Mouse (Mus musculus): ENCODE results near the gene Tigar.

Gene Tigar

DNA sequence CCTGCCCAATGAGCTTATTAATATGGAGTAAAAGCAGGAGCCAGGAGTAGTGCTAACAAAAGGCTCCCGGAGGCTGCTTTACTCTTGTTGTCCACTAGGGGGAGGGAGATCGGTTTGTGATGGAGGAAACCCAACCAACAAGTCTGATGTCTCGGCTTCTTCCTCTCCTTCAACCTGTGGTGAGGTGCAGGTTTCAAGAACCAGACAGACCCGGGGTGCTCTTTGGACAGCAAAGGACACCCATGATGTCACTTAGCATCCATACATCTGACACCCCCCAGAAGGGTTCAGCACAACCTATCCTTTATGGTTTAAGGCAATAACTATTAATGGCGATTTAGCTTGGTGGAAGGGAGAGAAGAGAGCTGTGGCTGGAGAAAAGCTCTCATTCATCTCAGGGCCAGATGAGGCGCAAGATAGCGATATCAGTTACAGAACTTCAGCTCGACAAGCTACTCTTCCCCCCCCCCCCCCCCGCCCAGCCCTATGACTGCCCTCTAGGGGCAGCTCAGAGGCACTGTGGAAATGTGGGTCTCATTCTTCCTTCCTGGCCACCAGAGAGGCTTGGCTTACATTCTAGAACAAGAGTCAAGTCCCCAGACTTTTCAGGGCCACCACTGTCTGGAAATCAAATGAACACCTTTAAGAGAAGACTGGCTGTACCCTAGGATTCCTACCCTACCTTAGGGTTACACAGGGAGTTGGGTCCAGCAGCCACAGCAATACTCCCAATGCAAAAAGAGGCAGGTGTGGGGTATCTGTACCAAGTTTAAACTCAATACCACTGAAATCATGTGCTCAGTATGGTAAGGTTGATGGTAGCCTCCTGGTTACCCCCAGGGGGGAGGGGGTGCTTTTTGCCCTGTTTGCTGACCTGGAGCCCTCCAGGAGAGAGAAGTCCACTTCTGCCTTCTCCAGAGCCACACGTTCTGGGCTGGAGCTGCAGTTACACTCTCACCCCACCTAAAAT, 33.1 kb upstream of the Tigar start:
- no peak for DNase-seq (ENCODE audit: low spot score)

DNA sequence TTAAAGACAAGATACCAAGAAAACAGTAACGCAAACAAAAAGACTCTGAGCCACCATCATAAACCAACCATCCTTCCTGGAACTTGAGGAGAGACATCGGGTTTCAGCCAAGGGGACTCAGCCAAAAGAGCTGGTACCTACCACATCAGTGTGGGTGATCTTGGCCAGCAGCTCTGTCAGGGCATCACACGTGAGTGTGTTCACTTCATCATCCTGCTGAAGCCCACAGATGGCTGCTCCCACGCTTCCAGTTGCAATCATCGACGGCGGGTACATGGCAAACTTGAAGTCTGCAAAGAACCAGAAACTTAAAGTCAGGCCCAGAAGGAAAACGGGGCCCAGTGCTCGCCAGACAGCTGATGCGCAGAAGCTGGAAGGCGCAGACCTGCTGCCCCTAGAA, 29.6 kb upstream of the Tigar start:
- DNase-seq (ENCODE audit: low spot score), result no peak

DNA sequence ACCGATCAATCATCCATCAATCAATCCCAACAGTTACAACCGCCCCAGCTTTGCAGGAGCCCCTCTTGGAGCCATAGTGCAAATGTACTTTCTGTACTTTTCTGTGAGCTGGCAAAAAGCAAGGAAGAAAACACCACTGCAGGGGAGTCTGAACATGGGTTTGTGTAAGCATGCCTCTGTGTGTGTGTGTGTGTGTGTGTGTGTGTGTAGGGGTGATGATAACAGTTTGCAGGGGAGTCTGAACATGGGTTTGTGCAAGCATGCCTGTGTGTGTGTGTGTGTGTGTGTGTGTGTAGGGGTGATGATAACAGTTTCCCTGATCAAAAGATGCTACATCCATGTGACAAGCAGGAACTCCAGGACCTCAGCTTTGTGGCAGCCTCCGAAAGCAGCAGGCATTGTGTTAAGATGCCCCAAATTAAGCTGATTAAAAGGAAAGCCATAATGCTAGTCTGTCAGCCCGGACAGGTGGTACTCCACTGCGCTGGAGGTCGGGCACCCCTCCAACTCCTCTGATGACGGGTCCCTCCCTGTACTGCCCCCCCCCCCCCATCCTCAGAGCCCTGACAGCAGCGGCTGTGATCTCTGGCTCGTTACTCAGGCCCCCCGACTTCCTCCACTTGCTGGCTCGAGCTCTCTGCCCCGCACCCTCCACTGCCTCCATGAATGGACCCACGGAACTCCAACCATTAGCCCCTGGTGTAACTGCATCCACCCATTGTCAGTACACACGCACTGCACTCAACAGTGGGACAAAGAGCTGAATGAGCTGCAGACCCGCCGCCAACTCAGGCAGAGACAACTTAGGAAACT, 24.3 kb upstream of the Tigar start:
- DNase-seq (ENCODE audit: low spot score), result no peak

DNA sequence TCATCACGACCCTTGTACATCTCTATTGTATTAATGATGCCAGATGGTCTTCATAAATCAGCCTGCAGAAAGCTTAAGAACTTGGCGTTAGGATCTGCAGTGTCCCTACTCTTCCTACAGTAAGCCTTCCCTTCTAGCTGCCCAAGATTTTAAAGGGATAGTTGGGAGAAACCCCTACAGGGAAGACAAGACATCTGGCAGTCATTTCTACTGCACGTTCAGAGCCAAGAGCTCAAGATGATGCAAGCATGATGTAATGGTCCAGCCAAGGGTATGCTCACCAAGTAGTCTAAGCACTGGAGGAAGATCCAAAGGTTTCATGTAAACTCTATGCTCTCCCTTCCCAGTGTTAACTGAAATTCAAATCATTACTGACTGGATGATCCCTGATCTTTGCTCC, 23.4 kb upstream of the Tigar start:
- no peak for DNase-seq (ENCODE audit: low spot score)

DNA sequence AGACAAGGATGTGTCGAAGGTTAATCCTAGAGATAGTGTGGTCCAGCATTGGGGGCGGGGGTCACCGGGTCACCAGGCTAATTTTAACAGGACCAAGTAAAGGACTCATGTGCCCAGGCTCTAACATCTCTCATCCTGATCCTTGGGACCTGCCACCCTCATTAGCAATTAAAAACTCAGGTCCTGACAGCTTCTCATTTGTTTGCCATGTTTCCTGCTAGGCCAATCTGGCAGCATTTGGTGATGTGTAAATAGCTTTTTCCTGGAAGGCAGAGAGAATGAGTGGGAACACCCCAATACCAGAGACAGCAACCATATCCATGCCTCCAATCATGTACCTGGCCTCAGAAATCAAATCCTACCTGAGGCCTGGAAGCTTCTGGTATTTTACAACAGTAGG, 22.6 kb upstream of the Tigar start:
- no peak for DNase-seq (ENCODE audit: low spot score)

DNA sequence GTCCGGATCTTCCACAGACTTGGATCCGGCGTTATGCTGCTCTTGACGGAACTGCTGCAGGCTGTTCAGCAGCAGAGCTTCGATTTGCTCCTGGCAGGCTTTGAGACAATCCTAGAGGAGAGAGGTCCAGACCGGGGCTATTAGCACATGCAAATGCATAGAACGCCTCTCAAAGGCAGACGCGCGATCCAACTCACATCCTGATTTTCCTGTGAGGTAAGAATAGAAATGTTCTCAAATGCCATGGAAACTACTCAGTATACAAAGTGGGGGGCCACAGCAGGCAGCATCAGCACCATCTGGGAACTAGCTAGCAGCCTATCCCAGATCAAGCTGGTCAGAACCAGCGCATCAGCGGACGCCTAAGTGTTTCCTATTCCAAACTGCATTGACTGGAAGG, 21.0 kb upstream of the Tigar start:
- DNase-seq (ENCODE audit: low spot score), result no peak

DNA sequence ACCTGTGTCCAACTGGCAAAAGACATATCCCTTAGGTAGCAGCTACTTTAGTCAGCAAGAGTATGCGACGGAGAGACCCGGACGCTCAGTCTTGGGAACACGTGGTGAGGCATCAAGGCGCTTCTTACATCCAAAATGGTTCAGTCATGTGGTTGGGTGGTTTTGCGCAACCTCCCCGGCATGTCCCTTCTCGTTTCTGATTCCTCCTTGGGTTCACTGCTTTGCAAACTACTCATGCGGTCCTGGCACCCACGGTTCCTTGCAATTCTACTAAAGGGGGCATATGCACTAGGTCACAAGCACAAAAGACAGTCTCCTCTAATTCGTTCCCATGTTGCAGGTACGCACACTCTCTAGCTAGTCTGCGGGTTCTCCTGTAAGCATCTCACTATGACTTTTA, 20.3 kb upstream of the Tigar start:
- DNase-seq (ENCODE audit: low spot score), result no peak

DNA sequence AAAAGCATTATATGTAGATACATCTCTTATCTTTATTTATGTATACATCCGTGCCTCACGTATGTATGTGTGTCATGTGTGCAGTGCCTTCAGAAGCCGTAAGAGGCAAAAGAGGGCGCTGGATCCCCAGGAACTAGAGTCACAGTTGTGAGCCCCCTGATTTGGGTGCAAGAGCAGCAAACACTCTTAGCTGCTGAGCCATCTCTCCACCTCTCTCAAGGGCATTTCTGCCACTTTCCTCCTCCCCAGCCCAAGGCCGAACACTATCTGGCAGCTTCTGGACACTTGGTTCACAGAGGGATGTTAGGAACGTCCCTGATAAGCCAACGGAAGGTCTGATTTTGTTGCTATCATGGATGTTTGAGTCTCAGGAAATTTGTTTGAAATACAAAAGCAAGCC, 14.1 kb upstream of the Tigar start:
- no peak for DNase-seq (ENCODE audit: low spot score)

DNA sequence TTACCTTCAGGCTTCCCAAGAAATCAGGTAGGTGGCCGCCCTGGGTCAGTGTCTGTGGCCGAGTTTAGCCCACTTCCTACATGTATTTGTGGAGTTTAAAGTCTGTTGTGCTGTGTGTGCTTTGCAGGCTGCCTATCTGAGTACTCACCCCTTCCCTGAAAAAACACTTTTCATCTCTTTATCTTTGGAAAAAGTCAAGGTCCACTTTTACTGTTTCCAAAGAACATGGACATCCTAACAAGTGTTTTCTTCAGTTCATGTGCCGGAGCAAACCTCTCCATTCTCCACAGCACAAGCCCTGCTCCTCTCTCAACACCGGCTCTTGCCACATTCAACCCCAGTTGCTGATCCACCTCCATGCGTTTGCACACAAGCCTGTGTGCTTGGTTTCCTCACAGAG, 13.6 kb upstream of the Tigar start:
- no peak for DNase-seq (ENCODE audit: low spot score)

DNA sequence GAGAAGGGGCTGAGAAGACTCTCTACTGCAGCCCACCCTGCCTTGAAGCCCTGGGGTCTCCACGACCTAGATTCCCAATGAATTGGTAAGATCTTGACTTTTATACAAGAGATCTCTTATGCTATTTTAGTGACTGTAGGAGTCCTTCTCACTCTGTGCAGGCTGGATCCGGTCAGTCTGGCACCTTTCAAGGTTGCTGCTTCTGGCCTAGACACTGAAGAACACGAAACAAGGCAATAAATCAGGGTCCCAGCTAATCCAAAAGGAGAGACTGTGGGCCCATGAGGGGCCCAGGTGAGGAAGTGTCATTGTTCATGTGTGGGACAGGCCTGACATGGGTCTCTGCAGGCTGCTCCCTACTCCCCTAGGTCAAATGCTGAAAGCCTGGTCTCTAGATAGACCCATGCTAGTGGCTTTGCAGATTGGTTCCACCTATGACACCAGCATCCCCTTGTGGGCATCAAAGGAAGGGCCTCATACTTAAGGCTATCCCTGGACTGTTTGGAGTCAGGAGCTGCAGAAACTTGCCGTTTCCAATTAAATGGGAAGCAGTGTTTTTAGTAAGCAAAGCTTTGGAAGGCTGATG, 13.0 kb upstream of the Tigar start:
- DNase-seq (ENCODE audit: low spot score), result no peak

DNA sequence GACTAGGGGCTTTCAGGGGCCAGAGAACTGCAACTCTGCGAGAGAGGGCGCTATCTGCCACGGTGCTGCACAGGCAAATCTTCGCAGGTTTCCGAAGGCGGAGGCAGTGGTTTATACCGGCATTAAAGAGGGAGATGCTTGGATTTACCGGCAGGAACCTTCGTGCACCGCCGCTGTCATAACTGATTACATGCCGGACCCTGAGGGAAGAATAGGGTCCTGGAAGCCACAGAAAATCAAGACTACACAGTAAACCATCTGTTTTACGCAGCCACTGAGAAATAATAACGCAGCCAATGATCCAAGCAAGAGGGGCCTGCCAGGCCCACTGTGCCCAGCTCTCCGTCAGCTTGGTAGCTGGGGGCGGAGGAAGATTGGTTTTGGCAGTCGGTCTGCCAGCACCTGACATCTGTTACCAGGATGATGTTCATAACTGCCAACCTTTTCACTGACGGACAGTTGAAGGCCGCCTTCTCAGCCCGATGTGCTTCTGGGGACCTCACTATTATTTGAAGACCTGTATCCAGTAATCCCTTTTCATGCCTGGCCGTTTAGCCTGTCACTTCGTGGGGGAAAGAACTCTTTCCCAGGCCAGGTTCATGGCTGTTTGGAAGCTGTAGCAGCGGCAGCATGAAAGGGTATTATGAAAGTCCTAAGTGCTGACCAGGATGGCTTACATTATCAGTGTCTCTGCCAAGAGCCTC, 5.5 kb upstream of the Tigar start:
- DNase-seq (ENCODE audit: low spot score), result no peak

DNA sequence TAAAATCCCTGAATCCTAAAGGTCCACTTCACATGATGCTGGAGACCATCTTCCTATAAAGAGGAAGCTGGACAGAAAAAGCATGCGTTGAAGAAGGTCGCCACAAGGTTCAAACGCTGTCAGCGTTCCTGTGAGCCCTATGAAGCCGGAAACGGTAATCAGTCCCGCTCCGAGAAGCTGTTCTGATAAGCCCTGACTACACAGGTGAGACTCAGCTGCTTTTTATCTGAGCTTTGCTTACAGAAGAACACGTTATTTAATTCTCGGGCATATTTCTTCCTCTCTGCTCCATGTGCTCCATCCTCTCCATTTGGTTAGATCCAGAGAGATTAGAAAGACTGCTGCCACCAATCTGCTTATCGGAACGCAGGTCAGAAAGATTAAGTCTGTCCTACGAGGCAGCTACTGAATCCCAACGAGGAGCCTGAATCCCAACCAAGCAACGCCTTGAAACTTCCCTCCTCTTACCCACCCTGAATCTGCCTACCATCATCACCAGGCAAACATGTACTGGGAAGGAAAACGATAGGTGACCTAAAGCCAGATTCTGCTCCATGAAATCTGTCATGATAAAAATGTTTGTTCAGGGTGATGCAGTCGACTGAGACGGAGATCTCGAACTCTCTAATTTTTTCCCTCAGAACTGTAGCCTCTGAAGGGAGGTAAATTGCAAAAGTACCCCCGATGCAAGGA, 843 bp downstream of the Tigar start:
- DNase-seq (ENCODE audit: low spot score), result no peak

DNA sequence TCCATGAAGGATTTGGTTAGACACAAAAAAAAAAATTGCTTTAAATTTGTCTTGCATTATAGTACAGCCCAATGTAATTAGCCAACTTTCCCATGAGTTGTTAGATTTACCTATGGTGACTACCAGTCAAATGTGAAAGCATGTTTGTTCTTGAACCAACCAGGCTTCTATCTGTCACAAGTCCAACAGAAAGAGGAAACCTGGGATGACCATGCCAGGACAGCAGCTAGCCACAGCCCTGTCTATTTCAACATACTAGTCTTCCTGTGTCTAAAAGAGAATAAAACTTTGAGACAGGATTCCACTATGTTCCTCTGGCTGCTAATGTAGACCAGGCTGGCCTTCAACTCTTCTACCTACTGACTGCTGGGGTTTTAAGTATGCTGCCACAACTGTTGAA, 1.9 kb downstream of the Tigar start:
- DNase-seq (ENCODE audit: low spot score), result no peak

DNA sequence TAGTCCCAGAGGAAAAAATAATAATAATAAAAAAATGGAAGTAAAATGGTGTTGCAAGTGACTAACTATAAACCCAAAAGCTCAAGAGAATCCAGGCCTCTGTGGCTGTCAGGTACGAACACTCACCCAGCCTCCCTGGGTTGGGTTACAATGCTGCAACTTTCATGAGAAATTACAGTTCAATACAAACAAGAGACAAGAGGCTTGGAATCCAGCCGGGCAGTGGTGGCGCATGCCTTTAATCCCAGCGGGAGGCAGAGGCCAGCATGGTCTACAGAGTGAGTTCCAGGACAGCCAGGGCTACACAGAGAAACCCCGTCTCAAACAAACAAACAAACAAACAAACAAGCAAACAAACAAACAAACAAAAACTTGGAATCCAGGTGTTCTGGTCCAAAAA, 2.6 kb downstream of the Tigar start:
- DNase-seq (ENCODE audit: low spot score), result no peak

DNA sequence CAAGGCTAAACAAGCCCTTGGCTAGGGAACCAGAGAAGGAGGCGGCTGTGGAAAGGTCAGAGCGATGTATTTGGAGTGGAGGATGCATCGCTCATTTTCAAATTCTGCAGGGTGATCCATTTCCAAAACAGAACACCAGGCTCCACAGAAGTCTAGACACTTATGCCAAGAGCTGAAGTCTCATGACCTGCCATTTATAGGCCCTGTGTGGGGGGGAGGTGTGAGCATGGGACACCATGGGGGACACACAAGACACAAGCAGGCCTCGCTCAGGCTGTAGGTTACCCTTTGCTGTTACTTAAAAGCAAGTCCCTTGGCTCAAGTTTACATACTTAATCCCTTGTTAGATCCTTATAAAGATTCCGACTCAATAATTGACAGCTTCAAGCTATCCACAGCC, 3.2 kb downstream of the Tigar start:
- no peak for DNase-seq (ENCODE audit: low spot score)

DNA sequence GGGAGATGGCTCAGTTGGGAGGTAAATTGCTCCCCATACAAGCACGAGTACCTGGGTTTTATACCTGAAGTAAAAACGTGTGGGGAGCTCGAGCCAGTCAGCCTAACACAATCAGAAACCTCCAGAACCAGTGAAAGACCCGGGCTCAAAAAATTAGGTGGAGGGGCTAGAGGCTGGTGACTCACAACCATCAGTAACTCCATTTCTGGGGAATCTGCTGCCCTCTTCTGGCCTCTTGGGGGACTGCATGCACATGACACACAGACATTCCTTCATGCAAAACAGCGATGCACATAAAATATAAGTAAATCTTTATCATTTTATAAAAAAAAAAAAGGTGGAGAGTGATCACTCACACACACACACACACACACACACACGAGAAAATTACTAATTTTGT, 4.2 kb downstream of the Tigar start:
- DNase-seq (ENCODE audit: low spot score), result no peak

DNA sequence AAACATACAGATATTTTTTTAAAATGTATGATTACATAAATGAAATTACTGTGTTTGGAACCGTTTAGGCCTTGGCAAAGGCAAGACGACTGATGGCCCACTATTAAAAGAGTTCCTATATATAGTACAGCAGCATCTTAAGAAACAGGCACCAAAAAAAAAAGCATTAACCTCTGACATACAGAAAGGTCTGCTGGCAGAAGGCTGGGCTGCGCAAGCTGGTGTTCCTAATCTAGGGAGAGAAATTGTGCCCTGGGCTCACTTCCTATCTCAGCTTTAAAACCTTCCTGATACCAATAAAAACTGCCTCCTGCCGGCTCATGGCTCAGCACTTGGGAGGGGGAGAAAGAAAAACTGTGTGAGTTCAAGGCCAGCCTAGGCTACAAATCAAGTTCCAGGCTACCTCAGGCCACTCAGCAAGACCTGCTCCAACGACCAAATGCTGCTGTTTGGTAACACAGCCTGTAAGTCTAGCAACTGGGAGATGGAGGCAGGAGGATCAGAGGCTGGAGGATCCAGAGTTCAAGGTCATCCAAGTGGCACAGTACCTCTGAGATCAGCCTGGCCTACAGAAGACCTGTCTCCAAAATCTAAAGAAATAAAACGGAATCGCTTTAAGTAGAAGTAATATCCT, 4.8 kb downstream of the Tigar start:
- DNase-seq (ENCODE audit: low spot score), result no peak

DNA sequence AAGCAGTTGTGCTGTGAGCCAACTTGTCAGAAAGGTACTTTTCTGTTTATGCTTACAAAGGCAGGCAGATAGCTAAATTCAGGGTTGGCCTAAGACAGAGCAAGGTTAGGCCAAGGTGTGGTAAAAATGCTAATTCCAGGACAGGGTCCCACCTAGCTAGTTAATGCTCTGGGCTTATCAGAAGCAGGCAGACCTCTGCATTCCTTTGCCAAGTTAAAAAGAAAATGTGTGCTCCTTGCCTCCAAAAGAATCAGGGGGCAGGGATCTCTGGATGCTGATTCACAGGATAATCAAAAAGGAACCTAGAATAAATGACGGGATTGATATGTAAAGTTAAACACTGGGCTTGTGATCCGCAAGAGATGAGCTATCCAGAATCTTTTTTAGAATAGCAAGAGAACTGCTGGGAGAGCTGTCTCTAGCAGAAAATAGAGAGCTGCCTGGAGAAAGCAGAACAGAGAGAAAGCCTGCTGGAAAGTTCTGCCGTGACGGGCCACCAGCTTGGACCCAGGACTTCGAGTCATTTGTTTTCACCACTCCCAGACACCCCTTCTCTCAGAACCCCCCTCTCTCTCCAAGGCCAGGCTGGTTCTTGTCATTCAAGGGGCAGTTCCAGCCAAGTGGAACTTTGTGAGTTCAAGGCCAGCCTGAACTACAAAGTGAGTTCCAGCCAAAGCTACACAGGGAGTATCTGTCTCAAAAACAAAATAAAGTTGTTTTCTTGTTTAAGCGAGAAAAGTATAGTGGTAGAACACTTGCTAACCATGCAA, 5.7 kb downstream of the Tigar start:
- no peak for DNase-seq (ENCODE audit: low spot score)

DNA sequence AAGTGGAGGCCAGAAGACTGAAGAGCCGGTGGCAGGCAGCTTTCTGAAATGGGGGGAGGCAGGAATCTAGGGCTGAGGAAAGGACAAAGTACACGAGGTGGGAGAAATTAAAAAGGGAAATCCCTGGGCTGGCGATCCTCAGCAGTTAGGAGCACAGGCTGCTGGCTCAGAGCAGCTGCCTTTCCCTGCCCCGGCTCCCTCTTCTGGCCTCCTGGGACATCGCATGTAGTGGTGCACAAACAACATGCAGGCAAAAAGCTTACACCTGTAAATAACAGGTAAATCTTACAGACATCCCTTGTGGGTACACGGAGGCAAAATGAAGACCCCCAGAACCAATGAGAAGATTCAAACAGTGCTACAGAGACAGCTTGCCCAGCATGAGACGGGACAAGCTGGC, 14.8 kb downstream of the Tigar start:
- no peak for DNase-seq (ENCODE audit: low spot score)

DNA sequence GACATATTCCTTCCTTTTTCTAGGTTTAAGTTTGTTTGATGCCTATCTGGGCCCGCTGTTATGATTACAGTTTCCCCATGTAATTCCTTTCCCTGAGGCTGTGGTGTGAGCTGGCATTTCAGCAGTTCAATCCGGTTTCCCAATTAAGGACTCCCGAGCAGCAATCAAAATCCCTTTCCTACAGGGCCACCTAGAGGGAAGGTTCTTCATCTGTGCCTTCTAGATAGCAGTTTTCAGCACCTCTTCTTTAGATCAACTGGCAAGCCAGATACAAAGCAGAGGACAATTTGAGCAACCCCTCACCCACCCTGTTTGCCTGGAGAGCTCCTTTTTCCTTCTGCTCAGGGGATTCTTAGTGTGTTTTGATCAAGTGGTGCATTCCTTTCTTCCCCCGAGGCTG, 22.6 kb downstream of the Tigar start:
- no peak for DNase-seq (ENCODE audit: low spot score)

All from urinary bladder, postnatal 10 days (tissue).